ENCODE assay signal across 8 mouse cellular contexts in the genomic region with DNA sequence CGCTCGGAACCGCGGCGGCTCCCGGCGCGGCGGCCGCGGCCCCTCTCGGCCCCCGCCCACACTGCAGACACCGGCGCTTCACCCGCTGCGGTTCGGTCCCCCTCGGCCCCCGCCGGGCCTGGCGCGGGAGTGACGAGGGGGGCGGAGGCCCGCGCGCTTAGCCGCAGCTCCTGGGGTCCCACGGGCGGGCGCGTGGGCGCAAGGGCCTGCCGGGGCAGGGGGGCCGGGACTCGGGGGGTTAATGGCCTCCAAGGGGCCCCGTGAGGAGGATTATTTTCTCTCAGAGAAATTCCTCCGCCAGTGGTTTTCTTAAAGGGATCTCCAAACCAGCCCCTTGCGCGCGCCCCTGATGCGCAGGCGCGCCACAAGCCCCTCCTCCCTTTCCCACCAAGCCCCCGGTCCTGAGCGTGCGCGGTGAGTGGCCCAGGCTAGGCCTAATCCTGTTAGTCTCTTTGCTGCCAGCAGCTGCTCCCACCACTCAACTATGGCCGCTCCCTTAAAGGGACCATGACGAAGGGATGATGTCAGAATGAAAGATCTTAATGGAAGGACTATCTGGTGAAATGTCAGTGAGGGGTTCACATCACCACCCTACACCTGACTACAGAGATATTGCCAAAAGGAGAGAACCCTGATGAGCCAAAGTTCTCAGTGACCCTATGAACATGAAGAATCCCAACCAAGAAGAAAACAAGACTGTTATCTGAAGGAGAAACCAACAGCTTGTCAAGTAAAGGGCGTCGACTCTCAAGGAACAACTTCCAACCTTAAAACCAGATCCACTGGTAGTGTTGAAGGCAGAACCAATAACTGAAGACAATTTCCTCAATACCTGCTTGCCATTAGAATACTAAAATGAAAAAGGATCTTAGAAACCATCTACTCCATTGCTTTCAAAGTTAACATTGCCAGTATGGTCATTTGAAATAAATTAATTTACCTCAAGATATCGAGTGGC. TPM values are rescaled to one million over a fixed set of nuclear protein-coding genes. Genes with fewer than 3 reads are reported as not detected.
DNase-seq lines count a peak whose midpoint lies in the region; ATAC-seq lines count a peak whose summit lies in the region.

Gene Zmym4, minus strand, starts transcription at position 272 of the 958 bp plus-strand sequence.

- no peaks in the 10 kb centered on the region for H3K36me3 ChIP-seq in hindbrain, embryonic 16.5 days (ENCODE audit: control insufficient read depth, insufficient read depth, low read length)
- no peaks in the 10 kb centered on the region for H3K36me3 ChIP-seq in macrophage (ENCODE audit: inconsistent target)

- H3K27ac ChIP-seq in hindbrain, embryonic 16.5 days (ENCODE audit: low read depth, low read length) = peak within 1 kb of the TSS; percentile 100
- no peak within 1 kb of the TSS for H3K27ac ChIP-seq in macrophage

- peak; percentile 98 for ATAC-seq in hindbrain, embryonic 16.5 days

- peak within 1 kb of the TSS; percentile 100 for H3K9ac ChIP-seq in hindbrain, embryonic 16.5 days (ENCODE audit: low read depth, low read length)

- H3K79me2 ChIP-seq in macrophage (ENCODE audit: inconsistent target) = peaks cover 42% of the 10 kb centered on the region

- WGBS in hindbrain, embryonic 16.5 days = 6% methylated on average over 44 of the region's 54 CpGs
- WGBS in macrophage (ENCODE audit: missing documents) = 6% methylated on average over 54 of the region's 54 CpGs

- H3K4me3 ChIP-seq in hindbrain, embryonic 16.5 days (ENCODE audit: low read length) = peak within 1 kb of the TSS; percentile 99
- H3K4me3 ChIP-seq in macrophage (ENCODE audit: inconsistent target) = peak within 1 kb of the TSS; percentile 56

- H3K27me3 ChIP-seq in hindbrain, embryonic 16.5 days (replicated peaks; ENCODE audit: control insufficient read depth, insufficient read depth, low read length) = no peaks in the 10 kb centered on the region

- peak within 1 kb of the TSS; percentile 88 for H3K4me2 ChIP-seq in hindbrain, embryonic 16.5 days (ENCODE audit: low read length)

- H3K4me1 ChIP-seq in hindbrain, embryonic 16.5 days (ENCODE audit: control insufficient read depth, insufficient read depth, low read depth, low read length) = peaks cover 5% of the 10 kb centered on the region

- peak; percentile 99 for DNase-seq in R1 (ENCODE audit: low read depth, low spot score)
- DNase-seq in cerebellum, postnatal 25 days = peak; percentile 92 to 94
- DNase-seq in frontal cortex, postnatal 36 days (ENCODE audit: low spot score in 2 of 2) = peak; percentile 91 to 96
- DNase-seq in left cerebral cortex, adult 18-20 months (ENCODE audit: low spot score in 2 of 2) = peak; percentile 88 to 94
- peak; percentile 95 for DNase-seq in right cerebral cortex, adult 18-20 months
- DNase-seq in urinary bladder, postnatal 10 days (ENCODE audit: low spot score) = peak; percentile 54

- H3K9me3 ChIP-seq in hindbrain, embryonic 16.5 days (ENCODE audit: control insufficient read depth, low read length) = 0 out of 2 replicates have a peak, but pooled peaks cover 2% of the 10 kb centered on the region

RNA-seq across cellular contexts. Expression of gene Zmym4, which starts in this region (rescaled TPM):
- 23.2 and 25.5 TPM in 2 replicates for polyA plus RNA-seq in hindbrain, embryonic 16.5 days (2015; fragmentation: Nextera tagmentation; extraction: Ambion mirVana)
- total RNA-seq in left cerebral cortex, adult 18-20 months (2021) = 10 to 100 TPM; 59.3 to 60.3 TPM
- 100 to 1,000 TPM in 14 of 26 experiments, 10 to 100 TPM in 12; 34.0 to 142 (median 104) TPM for total RNA-seq in macrophage (2018; cell fraction: chromatin; rRNA removed)
- total RNA-seq in macrophage (2018; cell fraction: cytosol; rRNA removed) = 10 to 100 TPM; 11.1 to 21.3 (median 16.9) TPM
- total RNA-seq in macrophage (2018; cell fraction: nucleus; rRNA removed) = 10 to 100 TPM; 23.3 to 86.1 (median 47.9) TPM
- 9.4 to 15.1 TPM (median 14.7 TPM) in 3 replicates for polyA plus RNA-seq in macrophage (2018)
